Mouse (Mus musculus): Measurements from ENCODE around the gene Lpcat4.

Gene Lpcat4

GRCm38 (mm10) chr2:112239212-112239934 is at the start of gene Lpcat4:
Gene Lpcat4, plus strand, starts transcription at chr2:112239468.
- peak; percentile 62 for DNase-seq (ENCODE audit: low read depth, low spot score)

DNA sequence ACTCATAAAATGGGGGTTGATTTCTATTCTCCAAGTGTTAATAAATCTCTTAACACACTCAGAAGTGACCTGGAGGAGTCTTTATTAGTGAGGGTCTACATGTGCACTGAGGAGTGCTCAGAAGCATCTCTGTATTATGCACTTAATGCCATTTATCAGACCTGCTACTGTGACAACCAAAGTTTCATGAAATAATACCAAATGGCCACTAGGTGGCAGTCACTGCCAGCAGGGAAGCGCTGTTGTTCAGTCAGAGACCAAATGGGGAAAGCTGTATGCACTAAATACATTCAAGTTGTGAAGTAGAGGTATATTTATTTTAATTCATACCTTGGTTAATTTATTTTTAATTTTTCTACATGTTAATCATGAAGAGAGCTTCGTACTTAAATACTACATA is 42.4 kb upstream of the Lpcat4 start:
- peak; percentile 36 for DNase-seq (ENCODE audit: low read depth, low spot score)

DNA sequence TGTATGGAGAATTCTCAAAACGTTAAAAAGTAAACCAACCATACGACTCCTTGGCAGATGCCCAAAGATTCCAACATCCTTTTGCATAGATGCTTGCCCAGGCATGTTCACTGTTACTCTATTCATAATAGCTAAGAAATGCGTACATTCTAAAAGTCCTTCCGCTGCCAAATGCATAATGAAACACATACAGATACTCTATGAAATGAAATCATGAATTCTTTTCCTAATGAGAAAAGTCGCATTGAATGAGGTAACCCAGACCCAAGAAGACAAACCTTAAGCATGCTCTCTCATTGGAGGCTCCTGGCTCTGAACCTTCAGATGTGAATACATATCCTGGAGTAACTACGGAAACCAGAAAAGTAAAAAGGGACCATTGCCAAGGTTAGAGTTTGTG is 36.2 kb upstream of the Lpcat4 start:
- DNase-seq (ENCODE audit: low read depth, low spot score): no peak

GRCm38 (mm10) chr2:112210142-112210541 is 29.1 kb upstream of the Lpcat4 start:
- DNase-seq (ENCODE audit: low read depth, low spot score): no peak

- DNase-seq (ENCODE audit: low read depth, low spot score): no peak
Observed at GRCm38 (mm10) chr2:112210699-112211098, 28.6 kb upstream of the Lpcat4 start.

- DNase-seq (ENCODE audit: low read depth, low spot score): no peak
Observed at GRCm38 (mm10) chr2:112215977-112216376, 23.3 kb upstream of the Lpcat4 start.

DNA sequence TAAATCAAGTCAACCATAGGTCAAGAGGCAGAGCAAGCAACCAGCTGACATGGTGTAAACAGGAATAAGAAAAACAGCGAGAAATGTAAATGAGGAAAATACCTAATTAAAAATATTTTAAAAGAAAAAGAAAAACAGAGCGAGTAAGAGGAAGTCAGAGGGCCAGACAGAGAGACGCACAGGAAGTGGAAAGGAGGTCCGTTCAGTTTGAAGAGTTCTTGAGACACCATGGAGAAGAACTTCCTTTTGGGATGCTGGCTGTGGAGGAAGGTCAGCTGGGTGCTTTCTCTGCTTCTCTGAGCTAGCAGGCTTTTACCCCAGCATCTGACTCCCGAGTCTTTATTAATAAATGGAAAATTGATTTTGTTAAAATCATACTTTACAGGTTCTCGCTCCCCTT is 21.7 kb upstream of the Lpcat4 start:
- DNase-seq (ENCODE audit: low read depth, low spot score): no peak

GRCm38 (mm10) chr2:112220880-112221279 is 18.4 kb upstream of the Lpcat4 start:
- DNase-seq (ENCODE audit: low read depth, low spot score): no peak

- DNase-seq (ENCODE audit: low read depth, low spot score): no peak
Observed at GRCm38 (mm10) chr2:112222607-112223006, 16.7 kb upstream of the Lpcat4 start.

DNA sequence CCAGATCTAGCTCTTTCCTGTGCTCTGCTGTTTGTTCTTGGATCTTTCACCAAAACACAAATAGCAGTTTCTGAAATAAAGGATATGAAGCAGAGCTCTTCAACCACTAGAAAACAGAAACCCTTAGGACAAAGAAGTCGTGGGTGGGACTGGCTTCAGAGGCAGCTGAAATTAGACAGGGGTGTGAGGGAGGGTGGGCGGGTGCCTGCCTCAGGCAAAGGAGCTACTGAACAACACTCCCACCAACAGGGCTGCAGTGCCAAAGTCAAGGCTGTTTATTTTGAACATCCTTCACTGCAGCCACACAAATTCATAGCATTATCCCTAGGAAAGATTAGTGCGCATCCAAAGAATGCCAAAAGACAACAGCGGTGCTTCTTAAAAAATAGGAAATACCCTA is 14.9 kb upstream of the Lpcat4 start:
- DNase-seq (ENCODE audit: low read depth, low spot score): no peak

- no peak for DNase-seq (ENCODE audit: low read depth, low spot score)
Observed at GRCm38 (mm10) chr2:112232623-112233022, 6.6 kb upstream of the Lpcat4 start.

DNA sequence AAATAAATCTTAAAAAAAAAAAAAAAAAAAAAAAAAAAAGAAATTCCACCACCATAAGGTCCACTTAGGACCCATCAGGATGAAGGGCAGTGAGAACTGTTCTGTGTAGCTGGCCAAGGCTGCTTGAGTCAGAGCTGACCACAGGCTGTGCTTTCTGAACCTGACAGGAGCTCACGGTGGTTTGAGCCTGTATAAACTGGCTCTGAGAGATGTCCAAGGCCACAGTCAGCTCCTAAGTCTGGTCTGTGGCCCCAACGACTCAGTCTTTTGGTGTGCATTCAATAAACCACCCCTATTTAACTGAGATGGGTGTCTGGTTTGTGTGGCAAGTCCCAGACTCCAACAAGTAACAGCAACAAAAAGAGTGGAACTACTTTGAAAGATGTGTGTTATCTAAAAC is 2.6 kb upstream of the Lpcat4 start:
- DNase-seq (ENCODE audit: low read depth, low spot score): no peak

GRCm38 (mm10) chr2:112238006-112238405 is 1.3 kb upstream of the Lpcat4 start:
- DNase-seq (ENCODE audit: low read depth, low spot score): no peak

DNA sequence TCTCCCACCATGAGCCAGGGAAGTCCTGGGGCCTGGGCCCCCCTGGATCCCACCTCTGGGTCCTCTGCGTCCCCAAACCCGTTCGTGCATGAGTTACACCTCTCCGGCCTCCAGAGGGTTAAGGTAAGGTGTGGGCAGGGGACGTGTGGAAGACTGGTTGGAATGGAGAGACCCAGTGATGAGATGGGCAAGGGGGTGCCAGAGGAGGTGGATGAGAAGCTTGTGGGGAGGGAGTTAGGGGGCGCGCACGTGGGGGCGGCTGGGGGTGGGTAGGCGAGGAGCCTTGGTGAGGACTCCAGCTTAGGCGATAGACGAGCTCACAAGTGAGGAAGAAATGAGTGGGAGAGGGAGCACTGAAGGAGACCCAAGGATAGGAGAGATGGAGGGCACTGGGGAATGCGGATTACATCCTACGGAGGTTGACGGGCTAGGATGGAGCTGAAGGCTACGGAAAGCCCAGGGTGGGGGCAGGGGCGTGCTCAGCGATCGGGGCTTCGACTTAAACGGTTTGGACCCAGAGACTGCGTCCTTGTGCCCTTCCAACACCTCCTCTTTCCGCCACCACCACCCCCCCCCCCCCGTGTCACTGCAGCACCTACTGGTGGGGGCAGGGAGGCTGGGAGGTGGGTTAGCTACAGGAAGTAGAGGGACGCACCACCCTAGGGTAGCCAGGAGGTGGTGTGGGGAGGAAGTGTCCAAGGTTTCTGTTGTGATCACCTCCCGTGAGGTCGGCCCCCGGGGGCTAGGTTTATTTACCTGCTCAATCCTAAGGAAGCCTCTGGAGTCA is 860 bp downstream of the Lpcat4 start:
- no peak for DNase-seq (ENCODE audit: low read depth, low spot score)

GRCm38 (mm10) chr2:112241787-112242186 is 2.5 kb downstream of the Lpcat4 start:
- DNase-seq (ENCODE audit: low read depth, low spot score): no peak

DNA sequence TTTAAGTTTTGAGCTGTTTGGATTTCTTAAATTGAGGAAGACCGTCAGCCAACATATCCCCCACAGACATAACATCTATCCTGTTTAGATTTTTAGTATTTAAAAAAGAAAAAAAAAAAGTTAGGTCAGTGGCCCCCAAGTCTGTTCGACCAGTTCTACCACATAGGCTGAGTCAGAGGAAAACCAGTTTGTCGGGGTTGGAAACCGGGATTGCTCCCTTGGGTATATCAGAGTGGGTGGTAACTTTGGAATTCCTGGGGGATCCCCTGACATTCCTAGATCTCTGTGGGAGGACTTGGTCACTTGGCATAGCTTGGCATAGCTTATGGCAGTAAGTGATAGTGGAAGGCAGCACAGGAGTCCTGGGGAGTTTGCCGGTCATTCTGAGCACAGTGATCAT is 6.0 kb downstream of the Lpcat4 start:
- no peak for DNase-seq (ENCODE audit: low read depth, low spot score)

DNA sequence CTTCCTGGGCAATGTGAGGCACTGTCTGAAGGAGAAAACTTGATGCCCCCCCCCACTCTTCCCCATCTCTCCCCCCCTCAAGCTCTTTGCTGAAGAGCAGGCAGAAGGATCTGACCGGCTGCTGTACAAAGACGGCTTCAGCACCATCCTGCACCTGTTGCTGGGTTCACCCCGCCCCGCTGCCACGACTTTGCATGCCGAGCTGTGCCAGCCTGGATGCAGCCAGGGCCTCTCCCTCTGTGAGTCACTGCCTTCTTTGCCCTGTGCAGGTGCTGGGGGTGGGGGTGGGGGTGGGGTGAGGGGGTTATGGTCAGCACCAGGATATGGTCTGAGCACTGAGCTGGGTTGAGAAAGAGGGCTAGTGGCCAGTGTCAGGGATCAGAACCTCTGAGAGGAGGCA is 6.9 kb downstream of the Lpcat4 start:
- DNase-seq (ENCODE audit: low read depth, low spot score): no peak

DNA sequence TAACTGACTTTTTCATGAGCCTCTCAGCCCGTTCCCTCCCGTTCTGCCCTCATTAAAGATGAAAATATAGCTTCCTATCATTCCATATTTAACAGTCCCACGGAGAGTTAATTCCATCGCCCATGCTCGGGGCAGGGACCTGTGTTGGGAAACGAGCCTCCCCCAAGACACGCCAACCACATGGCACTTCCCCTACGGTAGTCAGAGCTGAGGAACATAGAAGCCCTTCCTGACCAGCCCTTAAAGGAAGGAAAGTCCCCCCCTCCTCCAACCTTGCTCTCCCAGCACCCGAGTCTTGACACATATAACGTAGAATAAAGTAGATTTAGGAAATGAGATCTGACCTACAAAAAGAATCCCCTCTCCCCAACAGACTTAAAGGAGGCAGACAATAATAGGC is 8.1 kb downstream of the Lpcat4 start:
- DNase-seq (ENCODE audit: low read depth, low spot score): no peak

- no peak for DNase-seq (ENCODE audit: low read depth, low spot score)
Observed at GRCm38 (mm10) chr2:112249780-112250453, 10.6 kb downstream of the Lpcat4 start.

- DNase-seq (ENCODE audit: low read depth, low spot score): no peak
Observed at GRCm38 (mm10) chr2:112254675-112255515, 15.6 kb downstream of the Lpcat4 start.

DNA sequence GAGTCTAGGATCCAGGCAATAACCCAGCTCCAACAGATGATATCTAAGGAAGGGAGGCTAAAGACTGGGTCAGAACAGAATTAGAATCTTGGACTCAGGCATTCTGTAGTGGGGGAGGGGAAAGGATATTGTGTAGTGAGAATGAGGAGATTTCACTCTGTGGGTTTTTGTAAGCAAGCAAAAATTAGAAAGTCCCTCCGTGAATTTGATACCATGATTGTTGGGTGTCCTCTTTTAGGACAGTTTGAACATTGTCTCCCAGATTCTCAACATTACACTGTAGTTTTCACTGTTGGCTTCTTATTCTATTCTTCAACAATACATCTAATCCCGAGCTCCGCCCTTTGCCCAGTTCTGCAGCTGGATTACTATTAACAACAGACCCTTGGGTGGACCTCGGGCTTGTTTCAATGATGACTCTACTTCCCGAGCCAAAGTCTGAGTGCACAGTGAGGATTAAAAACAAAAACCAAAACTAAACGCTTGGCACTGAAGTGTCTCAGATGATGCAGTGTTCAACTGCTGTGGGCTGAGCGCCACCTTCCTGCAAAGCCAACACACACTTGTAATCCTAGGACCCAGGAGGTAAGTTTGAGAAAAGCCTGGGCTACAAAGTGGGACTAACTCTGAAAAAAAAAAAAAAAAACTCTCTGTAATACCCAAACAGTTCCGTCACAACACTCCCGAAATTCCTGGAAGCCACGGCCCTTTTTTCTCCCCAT is 20.1 kb downstream of the Lpcat4 start, which contains the start of gene Nutm1:
TSS of gene Nutm1 (minus strand) at position 51 of the 722 bp plus-strand sequence.
- DNase-seq (ENCODE audit: low read depth, low spot score): no peak

All from c-Kit-negative CD71-positive TER-119-positive erythroid progenitor cells, embryonic 14.5 days (primary cell).